ENCODE assay signal across 9 mouse cellular contexts in the genomic region with DNA sequence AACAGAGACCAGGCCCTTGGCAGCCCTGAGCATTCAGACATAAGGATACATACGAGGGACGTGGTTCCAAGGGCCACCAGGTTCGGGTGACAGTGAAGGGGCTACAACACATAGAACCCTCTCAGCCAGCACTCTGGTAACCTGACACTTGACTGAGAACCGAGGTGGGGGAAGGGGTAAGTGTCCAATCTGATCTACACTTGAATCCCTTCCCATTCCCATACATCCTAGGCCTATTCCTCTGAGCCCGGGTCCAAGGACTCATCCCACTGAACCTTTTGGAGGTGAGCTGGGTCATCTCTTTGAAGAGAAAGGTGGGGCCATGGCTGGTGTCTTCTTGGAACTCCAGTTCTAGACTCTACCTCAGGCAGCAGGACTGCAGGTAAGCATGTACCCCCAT. TPM values are rescaled to one million over a fixed set of nuclear protein-coding genes. Genes with fewer than 3 reads are reported as not detected.
DNase-seq lines count a peak whose midpoint lies in the region; ATAC-seq and TF ChIP-seq lines count a peak whose summit lies in the region.
"Had no signal": no experiment of that assay in that cellular context is flagged by ENCODE, and none has a peak within 500 bp of the region (broad histone marks: within the 10 kb centered on the region; RNA-seq: fewer than 3 reads in every experiment).

No protein-coding gene starts in this region.

- no peak for TF ChIP-seq POLR2A in kidney, adult 2 months (IDR thresholded peaks at IDR 0.05; ENCODE audit: low read depth, low read length)

- TF ChIP-seq EP300 in lung, postnatal 0 days (IDR thresholded peaks at IDR 0.05), result no peak

- no peak for TF ChIP-seq CTCF in lung, postnatal 0 days (IDR thresholded peaks at IDR 0.05)
- TF ChIP-seq CTCF in kidney, adult 2 months (conservative IDR thresholded peaks at IDR 0.05; ENCODE audit: insufficient read depth, insufficient read length, low read depth, low read length), result no peak

- H3K9me3 ChIP-seq in heart, embryonic 15.5 days (replicated peaks), result no peaks in the 10 kb centered on the region
- H3K9me3 ChIP-seq in ES-E14 (ENCODE audit: control insufficient read depth, insufficient read depth, low read depth, low read length), result no peaks in the 10 kb centered on the region
- no peaks in the 10 kb centered on the region for H3K9me3 ChIP-seq in forebrain, embryonic 13.5 days (replicated peaks)
- H3K9me3 ChIP-seq in midbrain, embryonic 12.5 days, result no peaks in the 10 kb centered on the region
- no peaks in the 10 kb centered on the region for H3K9me3 ChIP-seq in lung, postnatal 0 days (ENCODE audit: low read length)

- H3K27ac ChIP-seq in heart, embryonic 15.5 days, result no peak overlapping the region
- H3K27ac ChIP-seq in ES-E14 (ENCODE audit: insufficient read depth, low read depth, low read length, poor library complexity, severe bottlenecking), result peak overlapping the region; percentile 14; the same call in 1 of the 2 replicates
- H3K27ac ChIP-seq in forebrain, embryonic 13.5 days, result no peak overlapping the region
- H3K27ac ChIP-seq in midbrain, embryonic 12.5 days (replicated peaks), result no peak overlapping the region
- H3K27ac ChIP-seq in lung, postnatal 0 days (ENCODE audit: low read length), result no peak overlapping the region
- no peak overlapping the region for H3K27ac ChIP-seq in kidney, adult 2 months (ENCODE audit: insufficient read depth, low read depth, low read length)

- peaks cover 14% of the 10 kb centered on the region for H3K4me1 ChIP-seq in heart, embryonic 15.5 days (replicated peaks)
- peaks cover 0 to 16% of the 10 kb centered on the region in 2 experiments; a peak in 3 of 4 replicates for H3K4me1 ChIP-seq in ES-E14 (ENCODE audit: control insufficient read depth in 2 of 2, insufficient read depth in 2 of 2, low read length in 2 of 2, poor library complexity in 1 of 2)
- peaks cover 10% of the 10 kb centered on the region for H3K4me1 ChIP-seq in forebrain, embryonic 13.5 days
- H3K4me1 ChIP-seq in midbrain, embryonic 12.5 days, result peaks cover 8% of the 10 kb centered on the region; the same call in 1 of the 2 replicates
- no peaks in the 10 kb centered on the region for H3K4me1 ChIP-seq in lung, postnatal 0 days (ENCODE audit: insufficient read depth, low read depth, low read length)
- no peaks in the 10 kb centered on the region for H3K4me1 ChIP-seq in kidney, adult 2 months (ENCODE audit: control insufficient read depth, insufficient read depth, low read length)

- no peak overlapping the region for H3K9ac ChIP-seq in heart, embryonic 15.5 days
- H3K9ac ChIP-seq in ES-E14 (ENCODE audit: insufficient read depth, low read depth, low read length, poor library complexity, severe bottlenecking), result peak overlapping the region; percentile 55; the same call in 1 of the 2 replicates
- no peak overlapping the region for H3K9ac ChIP-seq in forebrain, embryonic 13.5 days
- H3K9ac ChIP-seq in midbrain, embryonic 12.5 days (replicated peaks), result no peak overlapping the region
- no peak overlapping the region for H3K9ac ChIP-seq in lung, postnatal 0 days (replicated peaks; ENCODE audit: low read depth)

- H3K4me3 ChIP-seq in heart, embryonic 15.5 days, result 0 out of 2 replicates have a peak overlapping the region, but pooled peaks have one; percentile 38
- H3K4me3 ChIP-seq in ES-E14 (ENCODE audit: insufficient read depth in 1 of 2, low read depth in 1 of 2, low read length in 2 of 2, poor library complexity in 1 of 2, severe bottlenecking in 1 of 2), result peak overlapping the region; percentile 65 to 74
- H3K4me3 ChIP-seq in forebrain, embryonic 13.5 days, result 0 out of 2 replicates have a peak overlapping the region, but pooled peaks have one; percentile 41
- H3K4me3 ChIP-seq in midbrain, embryonic 12.5 days, result 0 out of 2 replicates have a peak overlapping the region, but pooled peaks have one; percentile 48
- no peak overlapping the region for H3K4me3 ChIP-seq in lung, postnatal 0 days (ENCODE audit: low read depth, low read length)
- no peak overlapping the region for H3K4me3 ChIP-seq in kidney, adult 2 months (ENCODE audit: insufficient read depth, low read depth, low read length)

- H3K4me2 ChIP-seq in heart, embryonic 15.5 days, result peak overlapping the region; percentile 70; the same call in 1 of the 2 replicates
- peak overlapping the region; percentile 71; the same call in 1 of the 2 replicates for H3K4me2 ChIP-seq in forebrain, embryonic 13.5 days
- peak overlapping the region; percentile 84 for H3K4me2 ChIP-seq in midbrain, embryonic 12.5 days (replicated peaks)
- no peak overlapping the region for H3K4me2 ChIP-seq in lung, postnatal 0 days (replicated peaks; ENCODE audit: low read depth, low read length)

- no peaks in the 10 kb centered on the region for H3K36me3 ChIP-seq in heart, embryonic 15.5 days
- H3K36me3 ChIP-seq in ES-E14 (ENCODE audit: control insufficient read depth, insufficient read depth, low read length, poor library complexity, severe bottlenecking), result no peaks in the 10 kb centered on the region
- no peaks in the 10 kb centered on the region for H3K36me3 ChIP-seq in forebrain, embryonic 13.5 days (ENCODE audit: poor library complexity, severe bottlenecking)
- H3K36me3 ChIP-seq in midbrain, embryonic 12.5 days, result no peaks in the 10 kb centered on the region
- no peaks in the 10 kb centered on the region for H3K36me3 ChIP-seq in lung, postnatal 0 days (ENCODE audit: insufficient read depth, low read length)
- H3K36me3 ChIP-seq in kidney, adult 2 months (ENCODE audit: control insufficient read depth, insufficient read depth, low read length), result no peaks in the 10 kb centered on the region

- intact Hi-C loops in heart, postnatal 10 days (cut with DNase I), result no loop called here

- WGBS in heart, embryonic 15.5 days, result 32% methylated on average over 5 of the region's 5 CpGs
- 31% methylated on average over 5 of the region's 5 CpGs for WGBS in forebrain, embryonic 13.5 days
- WGBS in midbrain, embryonic 12.5 days, result 26% methylated on average over 5 of the region's 5 CpGs
- WGBS in lung, postnatal 0 days, result 22% methylated on average over 5 of the region's 5 CpGs
- 27% methylated on average over 5 of the region's 5 CpGs for WGBS in kidney, adult 2 months

- no peak for ATAC-seq in heart, embryonic 15.5 days (replicated peaks; ENCODE audit: insufficient number of reproducible peaks, insufficient read depth, low FRiP score, low read depth)
- ATAC-seq in forebrain, embryonic 13.5 days, result no peak
- ATAC-seq in midbrain, embryonic 12.5 days (ENCODE audit: low FRiP score, low read depth), result no peak
- no peak for ATAC-seq in lung, postnatal 0 days
- ATAC-seq: CD4-positive, CD25-positive, alpha-beta regulatory T cell, adult 4 months had no signal

- H3K27me3 ChIP-seq in heart, embryonic 15.5 days, result peaks cover 54% of the 10 kb centered on the region
- H3K27me3 ChIP-seq in forebrain, embryonic 13.5 days, result peaks cover 59% of the 10 kb centered on the region
- H3K27me3 ChIP-seq in midbrain, embryonic 12.5 days, result peaks cover 54% of the 10 kb centered on the region
- H3K27me3 ChIP-seq in lung, postnatal 0 days (replicated peaks; ENCODE audit: insufficient read depth, low read length), result peaks cover 14% of the 10 kb centered on the region
- H3K27me3 ChIP-seq in kidney, adult 2 months (replicated peaks; ENCODE audit: control insufficient read depth, insufficient read depth, low read length), result peaks cover 2% of the 10 kb centered on the region

- in situ Hi-C loops in ES-E14 (cut with MboI; ENCODE audit: low sequenced_read_pairs in 2 of 2, unreplicated experiment in 2 of 2), result no loop called here

- DNase-seq in heart, postnatal 10 days, result no peak
- DNase-seq in ES-E14 (ENCODE audit: low read depth, low spot score), result no peak
- no peak for DNase-seq in lung, postnatal 0 days (ENCODE audit: low spot score)
- DNase-seq in kidney, adult 2 months, result no peak
- no peak for DNase-seq in cerebellum, postnatal 4 days (ENCODE audit: low spot score in 2 of 2)

TF ChIP-seq in ES-E14, 5 proteins besides CTCF, POLR2A, EP300 and RAD21:
- no peak for TF ChIP-seq ZNF384 (IDR thresholded peaks at IDR 0.05; ENCODE audit: low read depth, low read length)
- no peak for TF ChIP-seq HCFC1 (IDR thresholded peaks at IDR 0.05; ENCODE audit: borderline replicate concordance, insufficient read depth, low read length)
- no peak for TF ChIP-seq MAFK (IDR thresholded peaks at IDR 0.05; ENCODE audit: insufficient read depth, low read depth, low read length)
- TF ChIP-seq CHD2 (IDR thresholded peaks at IDR 0.05; ENCODE audit: low read depth, low read length), result no peak
- no peak for TF ChIP-seq ZC3H11A (IDR thresholded peaks at IDR 0.05; ENCODE audit: borderline replicate concordance, low read depth, low read length)
TF ChIP-seq in ES-E14: peak in this region for 0.

RNA-seq across cellular contexts. Expression of gene Rap1gap2, which starts 0.6 kb away (rescaled TPM):
- polyA plus RNA-seq in heart, embryonic 15.5 days (2015; fragmentation: Nextera tagmentation; extraction: Ambion mirVana), result 3.8 and 4.2 TPM in 2 replicates
- total RNA-seq in heart, postnatal 10 days (2021), result 10 to 100 TPM; 62.1 to 64.6 TPM
- total RNA-seq in ES-E14 (2012; rRNA removed), result 2.0 and 2.7 TPM in 2 replicates
- 4.0 and 6.2 TPM in 2 replicates for polyA plus RNA-seq in forebrain, embryonic 13.5 days (2015; fragmentation: Nextera tagmentation; extraction: Ambion mirVana)
- 5.0 and 6.1 TPM in 2 replicates for polyA plus RNA-seq in midbrain, embryonic 12.5 days (2016; fragmentation: Nextera tagmentation; extraction: Ambion mirVana)
- 1.1 and 1.2 TPM in 2 replicates for polyA plus RNA-seq in lung, postnatal 0 days (2015; fragmentation: Nextera tagmentation; extraction: Ambion mirVana)
- 24.9 and 29.4 TPM in 2 replicates for polyA plus RNA-seq in kidney, adult 2 months (2012; rRNA removed)

RNA-seq across cellular contexts. Expression of gene Ccdc92b, which starts 9.3 kb away (rescaled TPM):
- 0.33 and 0.51 TPM in 2 replicates for polyA plus RNA-seq in heart, embryonic 15.5 days (2015; fragmentation: Nextera tagmentation; extraction: Ambion mirVana)
- total RNA-seq in heart, postnatal 10 days (2021), result under 1 TPM; 0.45 to 0.52 TPM
- 1.8 and 3.3 TPM in 2 replicates for total RNA-seq in ES-E14 (2012; rRNA removed)
- polyA plus RNA-seq in forebrain, embryonic 13.5 days (2015; fragmentation: Nextera tagmentation; extraction: Ambion mirVana), result 1.1 TPM in 2 replicates
- polyA plus RNA-seq in midbrain, embryonic 12.5 days (2016; fragmentation: Nextera tagmentation; extraction: Ambion mirVana), result 2.4 and 2.5 TPM in 2 replicates
- polyA plus RNA-seq in lung, postnatal 0 days (2015; fragmentation: Nextera tagmentation; extraction: Ambion mirVana), result 0.69 and 0.85 TPM in 2 replicates
- 0.13 and 0.18 TPM in 2 replicates for polyA plus RNA-seq in kidney, adult 2 months (2012; rRNA removed)
- polyA plus RNA-seq: CD4-positive, CD25-positive, alpha-beta regulatory T cell, adult 4 months had no signal

RNA-seq across cellular contexts. Expression of gene Cluh, which starts 39.2 kb away (rescaled TPM):
- polyA plus RNA-seq in heart, embryonic 15.5 days (2015; fragmentation: Nextera tagmentation; extraction: Ambion mirVana), result 54.7 and 63.4 TPM in 2 replicates
- total RNA-seq in heart, postnatal 10 days (2021), result 100 to 1,000 TPM; 234 to 237 TPM
- total RNA-seq in ES-E14 (2012; rRNA removed), result 73.5 and 92.9 TPM in 2 replicates
- polyA plus RNA-seq in forebrain, embryonic 13.5 days (2015; fragmentation: Nextera tagmentation; extraction: Ambion mirVana), result 9.3 and 11.8 TPM in 2 replicates
- 19.4 and 19.9 TPM in 2 replicates for polyA plus RNA-seq in midbrain, embryonic 12.5 days (2016; fragmentation: Nextera tagmentation; extraction: Ambion mirVana)
- 8.2 and 9.2 TPM in 2 replicates for polyA plus RNA-seq in lung, postnatal 0 days (2015; fragmentation: Nextera tagmentation; extraction: Ambion mirVana)
- 115 and 119 TPM in 2 replicates for polyA plus RNA-seq in kidney, adult 2 months (2012; rRNA removed)

Comparison
In these comparisons a context has a peak if more than half of its experiments do, and no peak if none do; other contexts are left out.
1. H3K4me3 ChIP-seq: peak in heart, embryonic 15.5 days (single experiment), ES-E14 (2 of 2), forebrain, embryonic 13.5 days (single experiment) and midbrain, embryonic 12.5 days (single experiment); none in lung, postnatal 0 days (single experiment) and kidney, adult 2 months (single experiment).